Mouse (Mus musculus) left cerebral cortex, adult 8-10 months (tissue): Measurements from ENCODE around the gene Caprin1. TPM values are rescaled to one million over a fixed set of nuclear protein-coding genes. Genes with fewer than 3 reads are reported as not detected.

Source experiments
- DNase-seq, 2 experiments: peaks; one replicate each; pipeline ENCODE4 v3.0.0; 2022; ENCODE audit warnings: low spot score in 2 of 2
- microRNA-seq, 2 experiments: library from miRNA; unstranded; fragments of <30 nt; microRNA quantifications; one replicate each; pipeline ENCODE4 v1.2.0; 2022
- total RNA-seq, 4 experiments: library from RNA; stranded (reverse); gene quantifications; 2 replicates each; pipeline ENCODE4 v1.2.4; 2022

Caprin1 gene
- total RNA-seq, 4 experiments from 2014 or later, result 218 to 270 (median 243) TPM

DNA sequence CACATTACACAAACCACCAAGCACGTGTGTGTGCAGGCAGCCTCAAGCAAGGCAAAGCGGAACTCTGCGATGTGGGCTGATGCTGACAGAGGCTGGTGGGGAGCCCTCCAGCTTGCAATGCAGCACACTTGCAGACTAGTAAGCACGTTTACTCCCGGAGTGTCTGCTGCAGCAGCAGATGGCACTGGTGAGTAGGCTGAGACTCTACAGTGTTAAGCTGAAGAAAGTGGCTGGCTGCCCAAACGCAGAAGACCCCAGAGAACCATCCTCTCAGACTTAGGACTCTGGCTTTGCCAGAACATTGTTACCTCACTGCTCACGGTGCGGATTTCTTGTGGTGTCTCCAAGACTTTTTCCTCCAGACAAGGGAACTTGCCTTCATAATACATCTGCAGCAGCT is 66.5 kb downstream of the Caprin1 start:
- peak; percentile 24 to 86 for DNase-seq

DNA sequence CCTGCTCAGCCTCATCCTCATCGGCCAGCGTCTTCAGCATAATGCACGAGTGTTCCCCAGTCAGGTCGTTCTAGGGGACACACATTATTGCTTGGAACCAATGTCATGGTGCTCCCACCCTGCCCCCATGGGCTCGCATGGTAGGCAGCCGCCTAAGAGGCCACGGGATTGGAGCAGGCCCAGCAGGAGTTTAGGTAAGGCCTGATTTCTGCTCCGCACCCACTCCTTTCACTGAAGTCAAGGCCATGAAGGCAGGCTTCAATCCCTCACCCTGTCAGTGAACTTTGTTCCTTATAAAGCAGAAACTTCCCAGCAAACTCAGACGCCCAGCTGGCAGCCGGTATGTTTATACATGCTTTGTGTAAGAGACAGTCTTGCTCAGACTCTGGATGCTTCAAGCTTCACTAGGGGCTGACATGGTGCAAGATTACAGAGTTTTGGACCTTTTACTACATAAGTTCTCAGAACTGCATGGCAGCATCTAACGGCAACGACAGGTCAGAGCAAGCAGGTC is 69.4 kb downstream of the Caprin1 start:
- no peak for DNase-seq

DNA sequence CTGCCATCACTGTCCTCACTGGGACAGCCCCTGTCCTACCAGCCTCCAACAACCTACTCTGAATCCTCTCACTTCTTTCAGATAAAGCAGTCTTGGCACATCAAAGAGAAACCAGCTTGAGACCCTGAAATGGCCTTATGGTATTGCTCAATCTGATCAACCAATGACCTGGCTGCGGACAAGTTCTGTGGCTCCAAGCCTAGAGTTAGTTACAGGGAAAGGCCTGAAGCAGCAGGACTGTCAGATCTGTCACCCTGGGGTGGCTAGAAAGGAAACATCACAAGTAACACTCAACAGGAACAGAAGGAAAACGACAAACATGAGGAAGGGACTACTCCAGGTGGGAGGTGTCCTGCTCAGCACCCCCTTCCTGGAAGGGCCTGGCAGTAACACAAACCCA is 72.9 kb downstream of the Caprin1 start:
- no peak for DNase-seq

DNA sequence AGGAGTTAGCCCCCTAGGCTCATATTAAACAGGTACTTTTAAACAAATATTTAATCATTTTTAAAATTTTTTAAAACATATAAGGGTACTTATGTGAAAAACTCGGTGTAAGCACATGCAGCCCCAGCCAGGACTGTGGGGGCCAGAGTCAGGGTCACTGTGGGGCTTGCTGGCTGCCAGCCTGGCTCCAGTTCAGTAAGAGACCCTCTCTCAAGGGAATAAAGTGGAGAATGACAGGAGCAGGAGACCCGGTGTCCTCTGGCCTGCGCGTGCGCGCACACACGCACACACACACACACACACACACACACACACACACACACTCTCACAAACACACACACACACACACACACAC is 78.2 kb downstream of the Caprin1 start:
- no peak for DNase-seq

DNA sequence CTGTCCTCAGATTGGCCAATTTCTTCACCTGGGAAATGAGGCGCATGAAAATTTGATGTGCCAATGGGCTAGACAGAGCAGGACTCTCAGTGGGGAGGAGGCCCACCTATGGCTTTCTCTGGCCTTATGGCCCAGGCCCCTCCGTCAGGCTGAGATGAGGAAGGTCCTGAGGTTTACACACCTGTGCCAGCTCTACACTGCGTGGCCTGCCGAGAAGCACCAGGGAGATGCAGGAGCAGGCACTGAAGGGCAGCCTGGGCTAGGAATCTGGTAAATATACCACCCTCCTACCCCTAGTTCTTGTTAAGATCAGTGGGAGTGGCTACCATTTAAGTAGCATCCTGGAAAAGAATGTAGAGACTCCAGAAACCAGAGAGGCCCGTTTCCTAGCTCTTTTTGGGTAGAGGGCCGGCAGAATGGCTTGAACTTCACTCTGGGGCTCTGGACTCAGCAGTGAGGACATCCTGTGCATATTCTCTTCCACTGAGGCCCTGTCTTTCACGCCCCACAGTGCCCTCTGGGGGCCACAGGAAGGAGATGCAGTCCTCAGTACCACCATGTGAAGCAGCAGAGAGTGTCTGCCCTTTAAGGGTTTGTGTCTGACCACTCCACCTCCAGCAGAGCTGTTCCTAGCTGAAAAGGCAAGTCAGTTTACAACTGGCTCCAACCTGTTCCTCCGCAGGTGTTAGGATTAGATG is 78.7 kb downstream of the Caprin1 start:
- DNase-seq, result peak; percentile 44 to 46

DNA sequence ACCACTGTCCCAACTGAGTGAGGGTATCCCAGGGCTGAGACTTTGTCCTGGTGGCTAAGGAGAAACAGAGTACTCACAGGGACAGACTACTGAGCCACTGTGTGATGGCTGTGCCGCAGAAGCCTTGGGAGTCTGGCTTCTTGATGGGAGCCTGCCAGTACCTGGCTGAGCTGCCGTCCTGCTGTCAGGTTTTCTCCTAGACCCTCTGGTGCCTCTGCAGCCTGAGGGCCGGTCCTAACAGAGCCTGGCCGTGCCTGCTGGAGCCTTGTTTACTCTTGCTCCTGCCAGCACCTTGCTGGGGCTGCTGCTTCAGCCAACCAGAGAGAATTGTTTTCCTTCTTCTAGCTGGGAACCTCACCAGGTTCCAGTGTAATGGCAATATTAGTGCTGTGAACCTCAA is 83.0 kb downstream of the Caprin1 start:
- DNase-seq, result no peak

DNA sequence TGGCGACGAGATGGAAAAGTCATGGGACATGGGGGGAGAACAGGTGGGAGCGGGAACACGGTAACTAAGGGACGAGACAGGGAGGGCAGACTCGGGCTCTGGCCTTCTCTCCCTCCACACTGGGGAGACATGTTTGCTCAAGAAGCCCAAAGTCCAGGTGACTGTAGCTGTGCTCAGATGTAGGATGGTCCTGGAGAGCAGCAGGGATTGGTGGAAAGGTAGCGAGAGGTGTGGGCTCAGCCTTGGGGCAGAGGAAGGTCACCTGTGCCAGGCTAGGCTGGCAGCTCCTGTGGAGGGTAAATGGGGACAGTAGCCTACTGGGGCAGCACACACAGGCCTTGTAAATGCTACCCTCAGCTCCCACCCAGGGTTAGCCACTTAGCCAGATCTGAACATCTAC is 83.6 kb downstream of the Caprin1 start:
- DNase-seq, result no peak

Small RNAs within 50 kb of the gene (microRNA-seq; reads per million reads assigned to microRNA genes)
- gene Gm22757 (0 reads per million in 2 experiments), gene Gm22761 (0 reads per million in 2 experiments)

Other genes with a start within 250 kb of the Caprin1 start
- 1 to 10 TPM; 8.2 to 9.0 (median 8.7) TPM for gene Abtb2, start 231.3 kb downstream of the Caprin1 start, total RNA-seq
- gene Nat10, start 36.4 kb downstream of the Caprin1 start, total RNA-seq, result 10 to 100 TPM; 29.8 to 39.8 (median 36.5) TPM
- gene Lmo2, start 160.3 kb upstream of the Caprin1 start, total RNA-seq, result 10 to 100 TPM; 24.3 to 28.5 (median 27.2) TPM
- 10 to 100 TPM; 56.7 to 61.0 (median 58.2) TPM for gene Fbxo3, start 230.1 kb upstream of the Caprin1 start, total RNA-seq
- gene 4931422A03Rik, start 230.7 kb upstream of the Caprin1 start, total RNA-seq, result under 1 TPM in 1 of 4 experiments, not detected in 3; 0.76 TPM